Mouse (Mus musculus) neural tube, embryonic 15.5 days (tissue): ENCODE measurements around the gene Gm28374. TPM values are rescaled to one million over a fixed set of nuclear protein-coding genes. Genes with fewer than 3 reads are reported as not detected.

Experiments
- ATAC-seq: fragments of 200-750 bp; cut with Nextera tagmentation; 2 replicates; pipeline ENCODE4 v1.8.0; 2017; ENCODE audit warnings: mild to moderate bottlenecking, moderate TSS enrichment, moderate library complexity; ENCODE audit not compliant: low FRiP score
- H3K27ac ChIP-seq: fragments of 300-500 bp; sonication (generic); replicated peaks from 2 replicates; pipeline ENCODE4 v1.5.1; 2015; ENCODE audit warnings: mild to moderate bottlenecking, inconsistent platforms
- H3K27me3 ChIP-seq: fragments of 300-500 bp; sonication (generic); replicated peaks from 2 replicates; pipeline ENCODE4 v1.6.1; 2015; ENCODE audit warnings: inconsistent platforms
- H3K36me3 ChIP-seq: fragments of 300-500 bp; sonication (generic); 2 replicates; pipeline ENCODE4 v1.6.1; 2015; ENCODE audit warnings: inconsistent platforms
- H3K4me1 ChIP-seq: fragments of 300-500 bp; sonication (generic); 2 replicates; pipeline ENCODE4 v1.6.1; 2015; ENCODE audit warnings: inconsistent platforms
- H3K4me2 ChIP-seq: fragments of 300-500 bp; sonication (generic); 2 replicates; pipeline ENCODE4 v1.6.1; 2015; ENCODE audit warnings: inconsistent platforms, mild to moderate bottlenecking, moderate library complexity
- H3K4me3 ChIP-seq: fragments of 300-500 bp; sonication (generic); replicated peaks from 2 replicates; pipeline ENCODE4 v1.5.1; 2015; ENCODE audit warnings: mild to moderate bottlenecking, inconsistent platforms
- H3K9ac ChIP-seq: fragments of 300-500 bp; sonication (generic); replicated peaks from 2 replicates; pipeline ENCODE4 v1.6.1; 2015; ENCODE audit warnings: mild to moderate bottlenecking, inconsistent platforms
- H3K9me3 ChIP-seq: fragments of 300-500 bp; sonication (generic); replicated peaks from 2 replicates; pipeline ENCODE4 v1.6.1; 2016; ENCODE audit warnings: inconsistent platforms
- WGBS: fragments of 180-500 bp; shearing (Covaris S2); methylation state at CpG from one replicate; pipeline ENCODE4 v1.1.7; 2015; ENCODE audit warnings: mixed read lengths; 5-methylcytosine and 5-hydroxymethylcytosine counted together
- polyA plus RNA-seq: library from polyadenylated mRNA; unstranded; fragments of >200 nt; fragmentation: Nextera tagmentation; extraction: Ambion mirVana; gene quantifications from 2 replicates; pipeline ENCODE4 v1.2.1, GENCODE M21; 2015

The Gm28374 gene
- polyA plus RNA-seq, 1 experiment from 2014 or later = 1.5 TPM

GRCm38 (mm10) chr19:6084478-6085248 lies 2.6 kb upstream of the Gm28374 start, which contains the start of the genes Zfpl1 and Cdca5:
TSS of gene Zfpl1 (minus strand) at chr19:6084956.
TSS of gene Cdca5 (plus strand) at chr19:6084983.
- Histone ChIP-seq H3K4me1 (peaks cover 30% of the 10 kb centered on the region), H3K27ac (peak within 1 kb of the TSS; percentile 71), H3K4me3 (peak within 1 kb of the TSS; percentile 67), H3K9ac (peak within 1 kb of the TSS; percentile 65), H3K4me2 (peak within 1 kb of the TSS; percentile 94), H3K9me3 (no peaks in the 10 kb centered on the region), H3K36me3 (peaks cover 34% of the 10 kb centered on the region), H3K27me3 (no peaks in the 10 kb centered on the region)
- ATAC-seq = peak; percentile 91
- under 1% methylated on average over 58 of the region's 58 CpGs for WGBS

- Histone ChIP-seq H3K27me3 (no peaks in the 10 kb centered on the region), H3K4me3 (no peak within 1 kb of the TSS), H3K4me1 (peaks cover 45% of the 10 kb centered on the region), H3K4me2 (no peak within 1 kb of the TSS), H3K36me3 (peaks cover 35% of the 10 kb centered on the region), H3K9me3 (no peaks in the 10 kb centered on the region), H3K27ac (no peak within 1 kb of the TSS), H3K9ac (no peak within 1 kb of the TSS)
- 94% methylated on average over 12 of the region's 12 CpGs for WGBS
- ATAC-seq = no peak
Measured at GRCm38 (mm10) chr19:6079983-6080480, 2.0 kb downstream of the Gm28374 start, which contains the start of gene Tmem262. TSS of gene Tmem262 (plus strand) at chr19:6080033.

GRCm38 (mm10) chr19:6076564-6077393 lies 5.3 kb downstream of the Gm28374 start, which contains the start of gene Vps51:
TSS of gene Vps51 (minus strand) at chr19:6077231.
- no peaks in the 10 kb centered on the region for H3K9me3 ChIP-seq
- H3K4me2 ChIP-seq = peak within 1 kb of the TSS; percentile 91
- peak within 1 kb of the TSS; percentile 92 for H3K27ac ChIP-seq
- peaks cover 24% of the 10 kb centered on the region for H3K36me3 ChIP-seq
- 2% methylated on average over 33 of the region's 33 CpGs for WGBS
- no peaks in the 10 kb centered on the region for H3K27me3 ChIP-seq
- peak within 1 kb of the TSS; percentile 63 for H3K4me3 ChIP-seq
- peak; percentile 87 for ATAC-seq
- H3K4me1 ChIP-seq = peaks cover 27% of the 10 kb centered on the region
- H3K9ac ChIP-seq = peak within 1 kb of the TSS; percentile 63

DNA sequence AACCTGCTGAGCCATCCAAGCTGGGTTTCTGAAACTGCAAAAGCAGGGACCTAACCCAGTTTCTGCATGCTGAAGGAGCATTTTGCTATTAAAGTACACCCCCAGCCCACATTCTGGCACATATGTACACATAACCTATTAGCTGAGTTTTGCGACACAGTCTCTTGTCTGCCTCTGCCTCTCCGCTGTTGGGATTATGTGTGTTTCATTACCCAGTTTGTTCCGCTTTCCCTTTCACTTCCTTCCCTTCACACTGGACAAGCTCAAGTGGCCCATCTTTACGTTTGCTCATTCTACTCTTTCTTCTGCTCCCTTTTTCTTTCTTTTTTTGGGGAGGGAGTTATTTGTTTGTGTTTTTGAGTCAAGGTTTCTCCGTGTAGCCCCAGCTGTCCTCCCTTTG lies 8.2 kb downstream of the Gm28374 start:
- Histone ChIP-seq H3K4me2 (no peak overlapping the region), H3K36me3 (peaks cover 29% of the 10 kb centered on the region), H3K4me1 (peaks cover 27% of the 10 kb centered on the region), H3K9ac (no peak overlapping the region), H3K27ac (no peak overlapping the region), H3K4me3 (no peak overlapping the region), H3K27me3 (no peaks in the 10 kb centered on the region), H3K9me3 (no peaks in the 10 kb centered on the region)
- ATAC-seq = no peak
- WGBS = 90% methylated on average over 5 of the region's 5 CpGs

- H3K4me3 ChIP-seq = no peak overlapping the region
- no peak overlapping the region for H3K4me2 ChIP-seq
- H3K4me1 ChIP-seq = peaks cover 37% of the 10 kb centered on the region
- peaks cover 30% of the 10 kb centered on the region for H3K36me3 ChIP-seq
- no peak overlapping the region for H3K9ac ChIP-seq
- 95% methylated on average over 19 of the region's 19 CpGs for WGBS
- H3K27ac ChIP-seq = no peak overlapping the region
- no peaks in the 10 kb centered on the region for H3K27me3 ChIP-seq
- H3K9me3 ChIP-seq = no peaks in the 10 kb centered on the region
- ATAC-seq = no peak
Measured at GRCm38 (mm10) chr19:6071261-6071660, 10.8 kb downstream of the Gm28374 start.

DNA sequence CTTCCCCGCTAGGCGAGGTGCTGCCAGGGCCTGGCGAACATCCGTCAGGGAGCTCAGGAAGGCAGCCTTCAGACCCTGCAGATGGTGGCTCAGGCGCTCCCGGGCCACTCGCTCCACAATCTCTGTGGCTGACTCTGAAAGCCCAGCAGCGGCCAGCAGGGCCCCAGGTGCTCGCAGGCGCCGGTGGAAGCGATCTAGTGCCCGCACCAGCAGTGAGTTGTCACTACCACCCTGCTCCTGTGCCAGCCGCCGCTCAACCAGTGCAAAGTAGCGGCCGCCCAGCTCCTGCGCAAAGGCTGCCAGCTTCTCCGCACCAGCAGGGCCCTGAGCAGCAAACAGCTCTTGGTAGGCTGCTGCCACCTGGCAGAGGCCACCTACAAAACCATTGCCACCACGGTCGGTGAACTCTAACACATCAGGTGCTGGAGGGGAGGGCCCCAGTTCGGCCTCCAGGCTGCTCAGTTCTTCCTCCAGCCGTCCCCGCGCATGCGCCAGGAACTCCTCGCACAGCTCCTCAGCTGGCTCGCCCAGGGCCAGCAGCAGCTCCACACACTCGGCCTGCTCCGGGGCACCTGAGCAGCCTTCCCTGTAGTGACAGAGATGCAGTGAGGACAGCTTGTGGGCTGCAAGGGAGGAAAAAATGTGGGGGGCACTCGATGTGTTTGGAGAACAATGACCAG lies 11.3 kb downstream of the Gm28374 start:
- H3K4me2 ChIP-seq = no peak overlapping the region
- WGBS = 94% methylated on average over 31 of the region's 31 CpGs
- H3K36me3 ChIP-seq = peaks cover 30% of the 10 kb centered on the region

DNA sequence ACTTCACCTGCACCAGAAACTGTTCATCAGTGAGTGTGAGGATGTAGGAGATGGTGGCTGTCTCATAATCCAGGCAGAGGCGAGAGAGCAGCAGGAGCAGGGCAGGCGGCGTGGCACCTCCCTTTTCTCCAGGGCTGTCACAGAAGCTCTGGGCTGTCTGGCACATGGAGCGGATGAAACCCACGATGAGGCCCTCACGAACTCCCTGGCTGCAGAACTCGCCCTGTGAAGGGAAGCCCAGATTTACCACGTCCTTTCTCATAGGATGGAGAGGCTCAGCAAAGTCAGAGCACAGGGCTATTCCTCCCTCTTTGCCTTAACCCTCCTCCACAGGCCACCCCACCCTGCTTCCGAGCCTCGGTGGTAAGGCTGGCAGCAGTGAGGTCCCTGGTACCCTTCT lies 12.2 kb downstream of the Gm28374 start:
- no peak overlapping the region for H3K4me2 ChIP-seq
- H3K9ac ChIP-seq = no peak overlapping the region
- H3K27me3 ChIP-seq = no peaks in the 10 kb centered on the region
- no peaks in the 10 kb centered on the region for H3K9me3 ChIP-seq
- peaks cover 30% of the 10 kb centered on the region for H3K36me3 ChIP-seq
- H3K27ac ChIP-seq = no peak overlapping the region
- WGBS = 96% methylated on average over 10 of the region's 10 CpGs
- ATAC-seq = no peak
- H3K4me1 ChIP-seq = peaks cover 32% of the 10 kb centered on the region
- no peak overlapping the region for H3K4me3 ChIP-seq

More for the DNA sequence above, 11.3 kb downstream of the Gm28374 start:
- no peaks in the 10 kb centered on the region for H3K27me3 ChIP-seq
- no peak overlapping the region for H3K27ac ChIP-seq
- no peaks in the 10 kb centered on the region for H3K9me3 ChIP-seq
- ATAC-seq = no peak
- H3K4me3 ChIP-seq = no peak overlapping the region
- H3K9ac ChIP-seq = no peak overlapping the region
- H3K4me1 ChIP-seq = peaks cover 37% of the 10 kb centered on the region

- Histone ChIP-seq H3K36me3 (peaks cover 30% of the 10 kb centered on the region), H3K27ac (no peak overlapping the region), H3K9ac (no peak overlapping the region), H3K27me3 (no peaks in the 10 kb centered on the region), H3K4me1 (peaks cover 33% of the 10 kb centered on the region), H3K4me3 (no peak overlapping the region), H3K9me3 (no peaks in the 10 kb centered on the region), H3K4me2 (no peak overlapping the region)
- no peak for ATAC-seq
- 82% methylated on average over 4 of the region's 4 CpGs for WGBS
Measured at GRCm38 (mm10) chr19:6068951-6069350, 13.1 kb downstream of the Gm28374 start.

DNA sequence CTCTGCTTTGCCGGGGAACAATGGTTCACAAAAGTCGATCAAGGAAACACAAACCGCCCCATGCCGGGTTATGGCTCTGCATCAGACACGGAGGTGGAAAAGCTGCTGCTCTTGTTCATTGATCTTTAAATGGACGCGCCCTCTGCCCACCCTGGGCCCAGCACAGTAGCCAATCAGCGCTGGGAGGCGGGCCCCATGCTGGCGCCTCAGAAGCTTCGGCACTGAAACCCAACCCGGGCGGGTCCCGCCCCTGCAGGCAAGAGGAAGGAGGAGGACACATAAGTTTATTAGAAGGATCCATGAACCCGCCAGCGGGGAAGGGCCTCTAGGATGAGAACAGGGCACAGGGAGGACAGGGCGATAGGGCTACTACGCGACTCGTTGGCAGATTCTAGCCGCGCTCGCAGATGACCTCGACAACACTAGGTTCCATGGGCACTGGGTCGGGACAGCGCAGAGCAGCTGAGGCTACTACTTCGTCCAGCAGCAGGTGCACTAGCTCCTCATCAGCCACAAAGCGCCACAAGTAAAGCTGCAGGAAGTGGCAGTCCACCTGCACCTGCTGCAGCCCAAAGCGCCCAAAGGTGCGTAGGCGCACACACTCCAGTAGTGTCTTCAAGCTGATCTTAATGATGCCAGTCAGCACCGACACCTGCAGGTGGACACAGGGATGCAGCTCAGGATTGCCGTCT lies 14.2 kb downstream of the Gm28374 start, which contains the start of gene Tm7sf2:
Gene Tm7sf2 (minus strand): TSS at position 650 of the 692 bp plus-strand sequence.
- peak; percentile 90 for ATAC-seq
- Histone ChIP-seq H3K36me3 (peaks cover 26% of the 10 kb centered on the region), H3K27ac (peak within 1 kb of the TSS; percentile 93), H3K4me1 (peaks cover 44% of the 10 kb centered on the region), H3K4me3 (peak within 1 kb of the TSS; percentile 62), H3K4me2 (peak within 1 kb of the TSS; percentile 97), H3K9me3 (no peaks in the 10 kb centered on the region), H3K27me3 (no peaks in the 10 kb centered on the region), H3K9ac (peak within 1 kb of the TSS; percentile 91)
- WGBS = 6% methylated on average over 33 of the region's 33 CpGs

- peaks cover 26% of the 10 kb centered on the region for H3K36me3 ChIP-seq
- H3K4me3 ChIP-seq = peak overlapping the region; percentile 62
- H3K9ac ChIP-seq = peak overlapping the region; percentile 91
- H3K4me1 ChIP-seq = peaks cover 51% of the 10 kb centered on the region
- peak overlapping the region; percentile 93 for H3K27ac ChIP-seq
- under 1% methylated on average over 30 of the region's 30 CpGs for WGBS
- peak; percentile 84 for ATAC-seq
- H3K4me2 ChIP-seq = peak overlapping the region; percentile 97
- H3K27me3 ChIP-seq = no peaks in the 10 kb centered on the region
- H3K9me3 ChIP-seq = no peaks in the 10 kb centered on the region
Measured at GRCm38 (mm10) chr19:6067011-6067723, 14.9 kb downstream of the Gm28374 start.
